Mouse (Mus musculus) thymus, postnatal 36 days (tissue): ENCODE data around the gene Haus5.

ENCODE experiments used
- DNase-seq, 2 experiments: peaks; one replicate each; pipeline ENCODE4 v3.0.0; 2022; ENCODE audit warnings: mixed read lengths in 2 of 2

Gene Haus5

DNA sequence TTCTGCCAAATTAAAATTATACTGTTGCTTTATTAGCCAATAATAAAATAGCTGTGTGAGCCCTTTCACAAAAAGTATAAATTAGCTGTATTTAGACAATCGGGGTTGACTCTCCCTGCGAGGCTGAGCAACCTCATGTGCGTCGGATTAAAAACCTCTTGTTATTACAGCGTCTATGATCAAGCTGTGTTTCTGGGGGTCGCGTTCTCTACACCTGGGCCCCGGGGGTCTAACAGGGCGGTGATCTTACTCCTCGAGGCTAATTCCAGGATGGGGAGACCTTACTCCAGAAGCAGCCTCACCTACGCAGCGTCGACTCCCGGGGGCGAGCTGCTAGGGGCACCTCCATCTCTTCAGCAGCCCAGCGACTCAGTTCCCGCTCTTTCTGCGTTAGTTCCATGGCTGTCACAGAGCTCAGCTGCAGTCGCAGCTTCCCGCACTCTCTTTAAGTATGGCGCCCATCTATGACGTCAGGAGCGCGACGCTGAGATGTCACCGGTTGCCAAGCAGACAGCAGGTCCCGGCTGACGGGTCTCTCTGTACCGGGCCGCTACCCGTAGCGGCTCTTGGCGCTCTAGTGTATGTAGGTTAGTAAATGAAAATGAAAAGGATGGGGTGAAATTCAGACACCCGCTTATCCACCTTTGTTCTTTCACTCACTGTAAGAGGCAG is at the start of gene Haus5:
Haus5 (minus strand) TSS at position 466 of the 672 bp plus-strand sequence.
- DNase-seq, result peak; percentile 87 to 89

- DNase-seq, result no peak
Observed at GRCm38 (mm10) chr7:30711942-30712341, 47.1 kb upstream of the Haus5 start, which contains the start of gene Atp4a. Gene Atp4a (plus strand): TSS chr7:30712209.

DNA sequence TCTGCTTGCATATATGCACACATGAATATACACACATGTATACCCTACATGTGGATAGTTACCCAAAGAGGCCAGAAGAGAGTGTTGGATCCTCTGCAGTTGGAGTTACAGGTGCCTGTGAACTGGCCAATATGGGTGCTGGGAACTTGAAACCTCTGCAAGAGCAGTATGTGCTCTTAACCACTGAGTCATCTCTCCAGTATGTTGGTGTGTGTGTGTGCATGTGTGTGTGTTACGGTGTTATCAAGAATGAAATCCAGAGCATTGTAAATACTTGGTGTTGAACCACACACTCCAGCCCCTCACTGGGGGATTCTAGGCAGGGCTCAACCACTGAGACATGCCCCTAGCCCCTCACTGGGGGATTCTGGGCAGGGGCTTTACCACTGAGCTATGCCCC is 42.6 kb upstream of the Haus5 start:
- DNase-seq, result no peak

GRCm38 (mm10) chr7:30706214-30706882 is 41.6 kb upstream of the Haus5 start:
- DNase-seq, result no peak

DNA sequence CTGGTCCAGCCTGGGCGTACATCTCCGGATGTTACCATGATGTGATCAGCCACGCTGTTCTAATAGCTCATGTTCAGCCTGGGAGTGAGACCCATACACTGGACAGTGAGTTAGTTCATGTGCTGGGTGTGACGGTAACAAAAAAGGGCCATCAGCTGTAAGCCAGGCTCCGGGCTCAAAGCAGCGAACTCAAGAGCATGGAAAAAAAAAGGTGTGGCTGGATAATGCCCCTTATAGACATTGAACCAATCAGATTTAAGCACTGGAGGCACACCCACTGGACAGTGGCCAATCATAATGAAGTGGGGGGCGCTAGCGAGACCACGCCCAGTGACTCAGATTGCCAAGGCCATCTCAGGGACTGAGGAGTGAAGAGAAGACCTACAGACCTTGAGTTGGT is 33.8 kb upstream of the Haus5 start, which contains the start of gene 2200002J24Rik:
2200002J24Rik (plus strand) TSS at position 338 of the 400 bp plus-strand sequence.
- DNase-seq, result no peak

- no peak for DNase-seq
Observed at GRCm38 (mm10) chr7:30698101-30698500, 33.3 kb upstream of the Haus5 start.

- no peak for DNase-seq
Observed at GRCm38 (mm10) chr7:30688325-30688724, 23.5 kb upstream of the Haus5 start.

DNA sequence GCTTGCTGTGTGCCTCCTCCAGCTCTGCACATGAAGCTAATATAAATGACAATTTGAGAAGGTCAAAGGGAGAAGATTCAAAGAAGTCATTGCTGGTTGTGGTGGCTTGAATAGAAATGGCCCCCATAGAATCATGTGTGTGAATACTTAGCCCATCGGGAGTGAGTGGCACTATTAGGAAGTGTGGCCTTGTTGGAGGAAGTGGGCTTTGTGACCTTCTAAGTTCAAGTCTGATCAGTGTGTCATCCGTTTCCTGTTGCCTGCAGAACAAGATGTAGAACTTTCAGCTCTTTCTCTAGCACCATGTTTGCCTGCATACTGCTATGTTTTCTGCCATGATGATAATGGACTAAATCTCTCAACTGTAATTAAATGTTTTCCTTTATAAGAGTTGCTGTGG is 18.6 kb upstream of the Haus5 start:
- DNase-seq, result no peak

DNA sequence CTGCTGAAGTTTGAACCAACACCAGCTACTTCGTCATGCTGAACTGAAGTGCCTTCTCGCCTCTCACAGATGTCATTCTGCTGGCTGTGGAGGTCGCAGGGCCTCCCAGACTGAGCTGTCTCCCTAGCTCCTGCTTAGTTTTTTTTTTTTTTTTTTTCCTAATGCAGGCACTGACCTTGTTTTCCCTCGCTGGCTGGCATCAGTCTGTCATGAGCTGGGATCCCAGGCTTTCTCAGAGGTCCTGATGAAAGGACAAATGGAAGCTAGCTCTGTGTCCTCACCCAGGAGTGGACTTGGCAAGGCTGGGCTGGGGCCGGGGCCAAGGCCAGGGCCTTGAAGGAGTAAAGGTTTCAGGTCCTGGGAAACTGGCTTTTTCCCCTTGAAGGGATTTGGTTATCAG is 17.1 kb upstream of the Haus5 start:
- no peak for DNase-seq

GRCm38 (mm10) chr7:30678263-30678975 is 13.6 kb upstream of the Haus5 start:
- no peak for DNase-seq

GRCm38 (mm10) chr7:30671480-30671879 is 6.7 kb upstream of the Haus5 start, which contains the start of gene Pmis2:
Gene Pmis2 (minus strand): TSS chr7:30671605.
- DNase-seq, result no peak

DNA sequence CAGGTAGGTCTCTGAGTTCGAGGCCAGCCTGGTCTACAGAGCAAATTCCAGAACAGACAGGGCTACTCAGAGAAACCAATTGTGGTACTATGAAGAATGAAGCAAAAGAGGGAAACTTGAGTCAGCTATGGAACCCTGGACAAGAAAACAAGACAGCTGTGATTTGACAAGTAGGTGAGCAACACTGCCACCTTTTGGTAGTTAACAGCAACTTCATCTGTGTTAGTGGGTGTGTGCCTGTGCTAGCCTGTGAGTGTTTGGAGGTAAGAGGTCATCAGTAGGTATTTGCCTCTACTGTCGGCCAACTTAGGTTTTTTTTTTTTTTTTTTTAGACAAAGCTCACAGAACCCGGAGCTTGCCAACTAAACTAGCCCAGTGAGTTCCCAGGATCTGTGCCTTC is 4.4 kb upstream of the Haus5 start:
- DNase-seq, result no peak

DNA sequence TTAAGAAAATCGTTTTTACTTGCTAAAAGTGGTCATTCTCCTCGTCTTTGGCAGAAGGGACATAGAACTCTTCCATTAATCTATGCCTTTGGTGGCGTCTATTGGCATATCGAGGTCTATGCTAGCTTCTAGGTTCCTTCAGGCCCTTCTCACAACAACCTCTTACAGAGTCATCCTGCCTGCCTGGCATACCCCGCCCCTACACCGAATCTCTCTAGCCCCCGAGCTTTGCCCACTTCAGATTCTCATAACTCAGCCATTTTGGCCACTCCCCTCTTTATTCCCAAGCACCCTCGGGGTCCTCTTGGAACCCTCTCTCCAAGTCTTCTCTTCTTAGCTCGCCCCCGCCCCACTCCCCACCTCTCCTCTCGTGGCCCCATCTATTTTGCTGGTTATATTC is 527 bp upstream of the Haus5 start:
- peak in 1 of 2 experiments; percentile 17 for DNase-seq

GRCm38 (mm10) chr7:30649591-30650540 is 14.9 kb downstream of the Haus5 start, which contains the start of gene Rbm42:
Gene Rbm42 (minus strand): TSS chr7:30650317.
- peak; percentile 96 to 99 for DNase-seq

- DNase-seq, result no peak
Observed at GRCm38 (mm10) chr7:30639083-30639482, 25.7 kb downstream of the Haus5 start.

DNA sequence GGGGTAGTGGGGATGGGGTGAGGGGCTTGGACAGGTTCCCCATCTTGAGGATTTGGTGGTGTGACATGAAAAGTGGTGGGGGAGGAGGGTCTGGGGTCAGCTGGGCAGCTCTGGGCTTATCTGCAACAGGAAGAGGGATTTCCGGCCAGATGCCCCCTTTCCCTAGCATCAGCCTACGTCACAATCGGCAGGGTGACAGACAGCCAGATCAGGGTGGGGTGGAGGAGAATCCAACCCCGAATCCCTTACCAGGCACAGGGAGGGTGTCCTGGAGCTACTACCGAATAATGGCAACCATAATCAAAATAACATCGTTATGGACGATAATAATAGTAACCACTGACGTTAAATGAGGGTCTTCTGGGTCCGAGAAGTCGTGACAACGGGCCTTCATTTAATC is 28.4 kb downstream of the Haus5 start:
- no peak for DNase-seq

- no peak for DNase-seq
Observed at GRCm38 (mm10) chr7:30635752-30636151, 29.0 kb downstream of the Haus5 start, which contains the start of gene Etv2. Gene Etv2 (minus strand): TSS chr7:30635852.

DNA sequence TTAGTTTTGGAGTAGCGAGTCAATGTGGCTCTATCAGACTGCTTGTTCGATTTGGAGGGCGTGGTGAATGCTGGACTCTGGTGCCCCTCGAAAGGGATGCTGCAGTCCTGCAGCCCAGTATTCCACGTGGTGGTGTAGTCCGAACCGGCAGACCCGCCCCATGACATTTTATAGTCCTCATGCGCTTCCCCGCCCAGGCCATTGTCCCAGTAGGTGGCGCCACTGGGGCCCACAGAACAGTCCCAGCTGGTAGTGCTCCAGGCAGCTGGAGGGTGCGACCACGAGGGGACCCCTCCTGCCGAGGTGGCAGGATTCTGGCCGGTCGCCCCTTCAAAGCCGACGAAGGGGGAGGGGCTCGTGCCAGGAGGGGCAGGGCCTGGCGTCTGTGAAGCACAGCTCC is 30.2 kb downstream of the Haus5 start:
- DNase-seq, result peak; percentile 60 to 62

DNA sequence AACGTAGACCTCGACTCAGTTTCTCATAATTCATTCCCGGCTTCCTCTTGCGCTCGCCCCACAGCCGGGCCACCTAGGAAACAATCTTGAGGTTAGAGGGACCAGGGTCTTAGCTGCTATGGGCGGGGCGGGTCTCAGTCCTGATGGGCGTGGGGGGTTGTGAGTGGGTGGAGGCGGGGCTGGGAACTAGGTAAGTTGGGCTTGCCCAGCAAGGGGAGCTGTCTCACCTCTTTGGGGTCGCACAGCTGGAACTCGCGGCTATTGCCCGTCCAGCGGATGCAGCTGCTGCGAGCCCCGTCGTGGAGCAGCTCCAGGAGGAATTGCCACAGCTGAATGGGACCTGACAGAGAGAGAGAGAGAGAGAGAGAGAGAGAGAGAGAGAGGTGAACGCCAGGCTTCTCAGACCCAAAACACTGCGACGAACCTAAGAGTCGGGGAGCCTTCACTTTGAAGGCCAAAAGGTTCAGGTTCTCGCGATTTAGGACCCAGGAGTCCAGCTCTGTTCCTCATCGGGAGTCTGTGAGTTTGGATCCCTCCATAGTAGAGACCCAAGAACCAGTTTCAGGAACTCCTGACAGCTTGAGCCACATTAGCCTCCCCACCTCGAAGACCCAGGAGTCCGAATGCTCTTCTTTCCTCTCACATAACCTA is 30.9 kb downstream of the Haus5 start:
- DNase-seq, result no peak

- no peak for DNase-seq
Observed at GRCm38 (mm10) chr7:30629013-30629412, 35.8 kb downstream of the Haus5 start.

- no peak for DNase-seq
Observed at GRCm38 (mm10) chr7:30626647-30627046, 38.1 kb downstream of the Haus5 start.
